Mouse (Mus musculus) forebrain, embryonic 11.5 days (tissue): ENCODE data around the gene Ccdc57. TPM values are rescaled to one million over a fixed set of nuclear protein-coding genes. Genes with fewer than 3 reads are reported as not detected.

ENCODE experiments used
- ATAC-seq: fragments of 200-750 bp; cut with Nextera tagmentation; replicated peaks from 2 replicates; pipeline ENCODE4 v1.8.0; 2017; ENCODE audit warnings: moderate TSS enrichment; ENCODE audit not compliant: low FRiP score
- DNase-seq: peaks from one replicate; pipeline ENCODE4 v3.0.0-alpha.2; 2017; ENCODE audit warnings: low spot score
- H3K27ac ChIP-seq: fragments of 300-500 bp; sonication (generic); 2 replicates; pipeline ENCODE4 v1.5.1; 2014; ENCODE audit warnings: low read depth, low read length
- H3K27me3 ChIP-seq: fragments of 300-500 bp; sonication (generic); 2 replicates; pipeline ENCODE4 v1.6.1; 2014; ENCODE audit warnings: mild to moderate bottlenecking, low read length, mixed read lengths; ENCODE audit not compliant: control insufficient read depth, insufficient read depth
- H3K36me3 ChIP-seq: fragments of 300-500 bp; sonication (generic); 2 replicates; pipeline ENCODE4 v1.6.1; 2014; ENCODE audit warnings: mild to moderate bottlenecking, low read length, moderate library complexity, mixed read lengths; ENCODE audit not compliant: control insufficient read depth, insufficient read depth
- H3K4me1 ChIP-seq: fragments of 300-500 bp; sonication (generic); replicated peaks from 2 replicates; pipeline ENCODE4 v1.6.1; 2014; ENCODE audit warnings: low read length, mixed read lengths; ENCODE audit not compliant: control insufficient read depth, insufficient read depth
- H3K4me2 ChIP-seq: fragments of 300-500 bp; sonication (generic); 2 replicates; pipeline ENCODE4 v1.6.1; 2014; ENCODE audit warnings: low read depth, mild to moderate bottlenecking, low read length, moderate library complexity, mixed read lengths; ENCODE audit not compliant: severe bottlenecking
- H3K4me3 ChIP-seq: fragments of 300-500 bp; sonication (generic); 2 replicates; pipeline ENCODE4 v1.5.1; 2014; ENCODE audit warnings: low read depth, low read length
- H3K9ac ChIP-seq: fragments of 300-500 bp; sonication (generic); 2 replicates; pipeline ENCODE4 v1.6.1; 2014; ENCODE audit warnings: low read length
- H3K9me3 ChIP-seq: fragments of 300-500 bp; sonication (generic); 2 replicates; pipeline ENCODE4 v1.6.1; 2016; ENCODE audit warnings: low read length, mixed read lengths; ENCODE audit not compliant: control insufficient read depth
- WGBS: fragments of 180-500 bp; shearing (Covaris S2); extraction: QIAGEN DNeasy Blood & Tissue Kit; methylation state at CpG from one replicate; pipeline ENCODE4 v1.1.7; 2014; 5-methylcytosine and 5-hydroxymethylcytosine counted together
- polyA plus RNA-seq: library from polyadenylated mRNA; unstranded; fragments of >200 nt; fragmentation: Nextera tagmentation; extraction: Ambion mirVana; gene quantifications from 2 replicates; pipeline ENCODE4 v1.2.1, GENCODE M21; 2014

Gene Ccdc57
- polyA plus RNA-seq, 1 experiment from 2014 or later: 7.7 TPM

- ATAC-seq (no peak), DNase-seq (no peak)
- no peaks in the 10 kb centered on the region for H3K27me3 ChIP-seq
- no peak overlapping the region for H3K27ac ChIP-seq
- WGBS: 94% methylated on average over 4 of the region's 4 CpGs
- H3K4me3 ChIP-seq: no peak overlapping the region
- no peak overlapping the region for H3K9ac ChIP-seq
- H3K9me3 ChIP-seq: no peaks in the 10 kb centered on the region
- no peaks in the 10 kb centered on the region for H3K36me3 ChIP-seq
- no peak overlapping the region for H3K4me2 ChIP-seq
- no peaks in the 10 kb centered on the region for H3K4me1 ChIP-seq
Observed at GRCm38 (mm10) chr11:120931479-120931878, 1.2 kb downstream of the Ccdc57 start.

GRCm38 (mm10) chr11:120928468-120928867 is 4.2 kb downstream of the Ccdc57 start:
- H3K4me3 ChIP-seq: no peak overlapping the region
- no peaks in the 10 kb centered on the region for H3K4me1 ChIP-seq
- no peaks in the 10 kb centered on the region for H3K27me3 ChIP-seq
- no peak overlapping the region for H3K27ac ChIP-seq
- no peaks in the 10 kb centered on the region for H3K9me3 ChIP-seq
- H3K4me2 ChIP-seq: no peak overlapping the region
- ATAC-seq: no peak
- no peak for DNase-seq
- H3K36me3 ChIP-seq: no peaks in the 10 kb centered on the region
- 89% methylated on average over 4 of the region's 4 CpGs for WGBS
- H3K9ac ChIP-seq: no peak overlapping the region

- Histone ChIP-seq H3K36me3 (no peaks in the 10 kb centered on the region; the same call in 1 of the 2 replicates), H3K27me3 (no peaks in the 10 kb centered on the region)
Observed at GRCm38 (mm10) chr11:120922528-120922927, 10.1 kb downstream of the Ccdc57 start.

GRCm38 (mm10) chr11:120917756-120918155 is 14.9 kb downstream of the Ccdc57 start:
- Histone ChIP-seq H3K4me3 (no peak overlapping the region), H3K27ac (no peak overlapping the region), H3K4me2 (no peak overlapping the region), H3K27me3 (no peaks in the 10 kb centered on the region), H3K4me1 (no peaks in the 10 kb centered on the region), H3K9me3 (no peaks in the 10 kb centered on the region), H3K36me3 (no peaks in the 10 kb centered on the region; the same call in 1 of the 2 replicates), H3K9ac (no peak overlapping the region)
- WGBS: 96% methylated on average over 5 of the region's 5 CpGs
- ATAC-seq (no peak), DNase-seq (no peak)

More at GRCm38 (mm10) chr11:120922528-120922927, 10.1 kb downstream of the Ccdc57 start:
- Histone ChIP-seq H3K27ac (no peak overlapping the region), H3K4me1 (no peaks in the 10 kb centered on the region), H3K9ac (no peak overlapping the region), H3K4me2 (no peak overlapping the region), H3K4me3 (no peak overlapping the region), H3K9me3 (no peaks in the 10 kb centered on the region)
- WGBS: 94% methylated on average over 3 of the region's 3 CpGs
- ATAC-seq (no peak), DNase-seq (no peak)

GRCm38 (mm10) chr11:120916477-120916876 is 16.2 kb downstream of the Ccdc57 start:
- DNase-seq (no peak), ATAC-seq (no peak)
- no peak overlapping the region for H3K4me2 ChIP-seq
- H3K36me3 ChIP-seq: no peaks in the 10 kb centered on the region; the same call in 1 of the 2 replicates
- H3K9me3 ChIP-seq: no peaks in the 10 kb centered on the region
- no peaks in the 10 kb centered on the region for H3K4me1 ChIP-seq
- 78% methylated on average over 3 of the region's 3 CpGs for WGBS
- no peak overlapping the region for H3K9ac ChIP-seq
- no peak overlapping the region for H3K4me3 ChIP-seq
- H3K27me3 ChIP-seq: no peaks in the 10 kb centered on the region
- no peak overlapping the region for H3K27ac ChIP-seq

- no peaks in the 10 kb centered on the region for H3K4me1 ChIP-seq
- no peak overlapping the region for H3K9ac ChIP-seq
- ATAC-seq (no peak), DNase-seq (no peak)
- no peak overlapping the region for H3K4me2 ChIP-seq
- no peaks in the 10 kb centered on the region; the same call in 1 of the 2 replicates for H3K36me3 ChIP-seq
- no peak overlapping the region for H3K27ac ChIP-seq
- no peak overlapping the region for H3K4me3 ChIP-seq
- H3K9me3 ChIP-seq: no peaks in the 10 kb centered on the region
- no peaks in the 10 kb centered on the region for H3K27me3 ChIP-seq
- 96% methylated on average over 4 of the region's 4 CpGs for WGBS
Observed at GRCm38 (mm10) chr11:120913796-120914195, 18.9 kb downstream of the Ccdc57 start.

GRCm38 (mm10) chr11:120905430-120905873 is 27.2 kb downstream of the Ccdc57 start:
- WGBS: 37% methylated on average over 1 of the region's 1 CpGs
- Histone ChIP-seq H3K4me3 (no peak overlapping the region), H3K9me3 (no peaks in the 10 kb centered on the region), H3K36me3 (no peaks in the 10 kb centered on the region), H3K9ac (no peak overlapping the region), H3K27ac (no peak overlapping the region), H3K4me1 (no peaks in the 10 kb centered on the region), H3K4me2 (no peak overlapping the region), H3K27me3 (no peaks in the 10 kb centered on the region)
- ATAC-seq: peak; percentile 70
- DNase-seq: peak; percentile 84

- H3K4me3 ChIP-seq: no peak overlapping the region
- no peak for DNase-seq
- H3K4me1 ChIP-seq: no peaks in the 10 kb centered on the region
- H3K9me3 ChIP-seq: no peaks in the 10 kb centered on the region
- no peak overlapping the region for H3K27ac ChIP-seq
- no peak overlapping the region for H3K9ac ChIP-seq
- ATAC-seq: no peak
- H3K27me3 ChIP-seq: no peaks in the 10 kb centered on the region
- no peaks in the 10 kb centered on the region for H3K36me3 ChIP-seq
- WGBS: 94% methylated on average over 3 of the region's 3 CpGs
- H3K4me2 ChIP-seq: no peak overlapping the region
Observed at GRCm38 (mm10) chr11:120904561-120904960, 28.1 kb downstream of the Ccdc57 start.

- Histone ChIP-seq H3K27ac (no peak overlapping the region), H3K36me3 (no peaks in the 10 kb centered on the region), H3K4me3 (no peak overlapping the region), H3K9ac (no peak overlapping the region), H3K9me3 (no peaks in the 10 kb centered on the region), H3K4me2 (no peak overlapping the region), H3K27me3 (no peaks in the 10 kb centered on the region), H3K4me1 (no peaks in the 10 kb centered on the region)
- no peak for DNase-seq
- ATAC-seq: no peak
- 87% methylated on average over 24 of the region's 24 CpGs for WGBS
Observed at GRCm38 (mm10) chr11:120903159-120903850, 29.4 kb downstream of the Ccdc57 start.
